Mouse (Mus musculus) midbrain, postnatal 0 days (tissue): ENCODE results near the gene Fnbp4. TPM values are rescaled to one million over a fixed set of nuclear protein-coding genes. Genes with fewer than 3 reads are reported as not detected.

Experiments
- ATAC-seq: fragments of 200-750 bp; cut with Nextera tagmentation; 2 replicates; pipeline ENCODE4 v1.8.0; 2017; ENCODE audit warnings: moderate number of reproducible peaks, mild to moderate bottlenecking, moderate TSS enrichment, moderate library complexity; ENCODE audit not compliant: low FRiP score
- DNase-seq: peaks from one replicate; pipeline ENCODE4 v3.0.0-alpha.2; 2015; ENCODE audit warnings: low spot score
- H3K27ac ChIP-seq: fragments of 300-500 bp; sonication (generic); 2 replicates; pipeline ENCODE4 v1.5.1; 2014; ENCODE audit warnings: low read depth, mild to moderate bottlenecking, low read length, mixed read lengths
- H3K27me3 ChIP-seq: fragments of 300-500 bp; sonication (generic); 2 replicates; pipeline ENCODE4 v1.6.1; 2014; ENCODE audit warnings: low read length, control low read depth, mixed read lengths; ENCODE audit not compliant: insufficient read depth
- H3K36me3 ChIP-seq: fragments of 300-500 bp; sonication (generic); 2 replicates; pipeline ENCODE4 v1.6.1; 2014; ENCODE audit warnings: low read length, control low read depth, mixed read lengths; ENCODE audit not compliant: insufficient read depth
- H3K4me1 ChIP-seq: fragments of 300-500 bp; sonication (generic); 2 replicates; pipeline ENCODE4 v1.6.1; 2014; ENCODE audit warnings: mild to moderate bottlenecking, control low read depth, antibody characterized with exemption, low read length, mixed read lengths; ENCODE audit not compliant: insufficient read depth
- H3K4me2 ChIP-seq: fragments of 300-500 bp; sonication (generic); 2 replicates; pipeline ENCODE4 v1.6.1; 2014; ENCODE audit warnings: low read depth, mild to moderate bottlenecking, low read length, mixed read lengths; ENCODE audit not compliant: poor library complexity, severe bottlenecking
- H3K4me3 ChIP-seq: fragments of 300-500 bp; sonication (generic); 2 replicates; pipeline ENCODE4 v1.5.1; 2014; ENCODE audit warnings: low read depth, mild to moderate bottlenecking, low read length, moderate library complexity
- H3K9ac ChIP-seq: fragments of 300-500 bp; sonication (generic); replicated peaks from 2 replicates; pipeline ENCODE4 v1.6.1; 2014; ENCODE audit warnings: mild to moderate bottlenecking, low read length, moderate library complexity, mixed read lengths; ENCODE audit not compliant: poor library complexity, severe bottlenecking
- H3K9me3 ChIP-seq: fragments of 300-500 bp; sonication (generic); 2 replicates; pipeline ENCODE4 v1.6.1; 2016; ENCODE audit warnings: low read length, control low read depth
- CTCF ChIP-seq: IDR thresholded peaks from 2 replicates; pipeline ENCODE4 v1.5.1; 2016; ENCODE audit warnings: antibody characterized with exemption, mild to moderate bottlenecking
- WGBS: fragments of 180-500 bp; shearing (Covaris S2); extraction: QIAGEN DNeasy Blood & Tissue Kit; methylation state at CpG from one replicate; pipeline ENCODE4 v1.1.7; 2014; 5-methylcytosine and 5-hydroxymethylcytosine counted together
- polyA plus RNA-seq: library from polyadenylated mRNA; unstranded; fragments of >200 nt; fragmentation: Nextera tagmentation; extraction: Ambion mirVana; gene quantifications from 2 replicates; pipeline ENCODE4 v1.2.1, GENCODE M21; 2015
- total RNA-seq: library from RNA; depleted of rRNA; stranded (reverse); fragments of >200 nt; gene quantifications from 2 replicates; pipeline ENCODE4 v1.2.3, GENCODE M21; 2014; rRNA removed

Fnbp4 gene
- total RNA-seq: 71.0 and 82.1 TPM in 2 replicates
- 50.4 and 60.3 TPM in 2 replicates for polyA plus RNA-seq

GRCm38 (mm10) chr2:90745053-90745678 lies at the start of gene Fnbp4:
Gene Fnbp4 (plus strand): TSS chr2:90745370.
- peak; percentile 28 for TF ChIP-seq CTCF
- no peaks in the 10 kb centered on the region for H3K27me3 ChIP-seq
- under 1% methylated on average over 41 of the region's 44 CpGs for WGBS
- peak within 1 kb of the TSS; percentile 59 for H3K4me3 ChIP-seq
- H3K4me2 ChIP-seq: peak within 1 kb of the TSS; percentile 67
- peaks cover 2% of the 10 kb centered on the region; the same call in 1 of the 2 replicates for H3K36me3 ChIP-seq
- H3K27ac ChIP-seq: peak within 1 kb of the TSS; percentile 96
- DNase-seq: peak; percentile 100
- peaks cover 2% of the 10 kb centered on the region; the same call in 1 of the 2 replicates for H3K4me1 ChIP-seq
- H3K9ac ChIP-seq: peak within 1 kb of the TSS; percentile 83
- H3K9me3 ChIP-seq: no peaks in the 10 kb centered on the region
- peak; percentile 99 for ATAC-seq

GRCm38 (mm10) chr2:90700943-90701342 lies 44.2 kb upstream of the Fnbp4 start:
- Histone ChIP-seq H3K4me1 (no peaks in the 10 kb centered on the region), H3K27ac (no peak overlapping the region), H3K4me3 (no peak overlapping the region), H3K9ac (no peak overlapping the region), H3K36me3 (peaks cover 59% of the 10 kb centered on the region), H3K27me3 (no peaks in the 10 kb centered on the region), H3K4me2 (no peak overlapping the region), H3K9me3 (no peaks in the 10 kb centered on the region)
- TF ChIP-seq CTCF: peak; percentile 37
- 92% methylated on average over 4 of the region's 4 CpGs for WGBS
- ATAC-seq (no peak), DNase-seq (peak; percentile 4)

- ATAC-seq (no peak), DNase-seq (no peak)
- WGBS: 10% methylated on average over 1 of the region's 1 CpGs
- H3K9ac ChIP-seq: no peak overlapping the region
- H3K9me3 ChIP-seq: no peaks in the 10 kb centered on the region
- no peak overlapping the region for H3K4me3 ChIP-seq
- no peak for TF ChIP-seq CTCF
- H3K27me3 ChIP-seq: no peaks in the 10 kb centered on the region
- H3K4me1 ChIP-seq: no peaks in the 10 kb centered on the region
- H3K4me2 ChIP-seq: no peak overlapping the region
- H3K27ac ChIP-seq: no peak overlapping the region
- peaks cover 58% of the 10 kb centered on the region for H3K36me3 ChIP-seq
Observed at GRCm38 (mm10) chr2:90708548-90708947, 36.6 kb upstream of the Fnbp4 start.

GRCm38 (mm10) chr2:90715555-90716092 lies 29.5 kb upstream of the Fnbp4 start:
- no peak for TF ChIP-seq CTCF
- WGBS: 96% methylated on average over 7 of the region's 7 CpGs
- no peaks in the 10 kb centered on the region for H3K27me3 ChIP-seq
- H3K27ac ChIP-seq: no peak overlapping the region
- no peaks in the 10 kb centered on the region for H3K4me1 ChIP-seq
- no peak overlapping the region for H3K4me2 ChIP-seq
- peaks cover 51% of the 10 kb centered on the region for H3K36me3 ChIP-seq
- DNase-seq (no peak), ATAC-seq (no peak)
- H3K4me3 ChIP-seq: no peak overlapping the region
- H3K9ac ChIP-seq: no peak overlapping the region
- H3K9me3 ChIP-seq: no peaks in the 10 kb centered on the region

GRCm38 (mm10) chr2:90717366-90717765 lies 27.8 kb upstream of the Fnbp4 start:
- Histone ChIP-seq H3K36me3 (peaks cover 49% of the 10 kb centered on the region), H3K4me2 (no peak overlapping the region), H3K27ac (no peak overlapping the region), H3K9me3 (no peaks in the 10 kb centered on the region), H3K4me3 (no peak overlapping the region), H3K9ac (no peak overlapping the region), H3K4me1 (no peaks in the 10 kb centered on the region), H3K27me3 (no peaks in the 10 kb centered on the region)
- no peak for TF ChIP-seq CTCF
- 94% methylated on average over 4 of the region's 4 CpGs for WGBS
- ATAC-seq: no peak
- DNase-seq: no peak

GRCm38 (mm10) chr2:90717948-90718347 lies 27.2 kb upstream of the Fnbp4 start:
- no peak overlapping the region for H3K4me3 ChIP-seq
- no peak overlapping the region for H3K4me2 ChIP-seq
- ATAC-seq: no peak
- no peak overlapping the region for H3K27ac ChIP-seq
- peaks cover 48% of the 10 kb centered on the region for H3K36me3 ChIP-seq
- no peaks in the 10 kb centered on the region for H3K9me3 ChIP-seq
- TF ChIP-seq CTCF: no peak
- no peak for DNase-seq
- no peak overlapping the region for H3K9ac ChIP-seq
- no peaks in the 10 kb centered on the region for H3K4me1 ChIP-seq
- H3K27me3 ChIP-seq: no peaks in the 10 kb centered on the region
- WGBS: 92% methylated on average over 5 of the region's 5 CpGs
